Mouse (Mus musculus) kidney, adult 2 months (tissue): ENCODE results near the gene Plpp3.

Source experiments
- CTCF ChIP-seq: fragments of 200-500 bp; conservative IDR thresholded peaks from 2 replicates; pipeline ENCODE4 v1.5.1; 2011; ENCODE audit warnings: low read depth, mild to moderate bottlenecking, control low read depth, low read length, moderate library complexity, mixed read lengths; ENCODE audit not compliant: insufficient read depth, insufficient read length
- POLR2A ChIP-seq: fragments of 200-500 bp; IDR thresholded peaks from one replicate; pipeline ENCODE4 v1.6.1; 2011; ENCODE audit warnings: low read depth, low read length, control low read depth

DNA sequence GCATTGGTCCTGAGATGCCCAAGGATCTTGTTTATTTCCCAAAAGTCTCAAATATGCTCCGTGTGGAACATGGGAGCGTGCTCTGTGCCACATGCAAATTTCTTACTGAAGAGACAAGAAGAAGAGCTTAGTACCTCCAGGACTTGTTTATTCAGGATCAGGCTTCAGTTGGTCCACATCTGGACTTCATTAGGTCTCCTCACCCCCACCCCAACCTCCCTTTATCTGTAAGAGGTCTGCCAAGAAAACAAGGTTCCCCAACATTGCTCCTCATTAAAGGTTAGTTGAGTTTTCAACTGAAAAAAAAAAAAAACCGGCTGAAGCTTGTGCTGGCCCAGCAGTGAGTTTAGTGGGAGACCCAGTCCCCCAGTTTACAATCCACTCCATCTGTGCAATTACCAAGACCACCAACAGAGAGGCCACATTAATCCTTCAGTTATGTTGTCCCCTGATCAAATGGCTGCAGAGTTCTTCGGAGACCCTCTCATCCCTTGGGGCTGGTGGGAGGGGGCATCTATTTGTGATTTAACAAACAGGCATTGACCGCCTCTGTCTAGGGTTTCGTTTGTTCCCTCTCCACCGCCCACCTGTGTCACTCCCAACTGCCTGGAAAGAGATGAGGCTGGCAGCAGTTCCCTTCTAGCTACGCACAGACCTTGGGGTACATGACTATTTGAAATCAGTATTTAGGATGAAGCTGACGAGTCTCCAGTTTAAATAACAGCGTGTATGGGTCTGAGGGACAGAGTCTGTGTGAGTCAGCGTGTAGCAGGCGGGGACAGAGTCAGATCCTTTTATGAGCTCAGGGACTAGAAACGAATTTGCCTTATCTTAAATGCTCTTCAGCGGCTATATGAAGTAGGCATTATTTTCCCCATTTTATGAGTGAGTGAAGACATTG is 43.7 kb downstream of the Plpp3 start:
- TF ChIP-seq CTCF = no peak
- no peak for TF ChIP-seq POLR2A
